Mouse (Mus musculus): ENCODE data around the gene Hmox1.

DNA sequence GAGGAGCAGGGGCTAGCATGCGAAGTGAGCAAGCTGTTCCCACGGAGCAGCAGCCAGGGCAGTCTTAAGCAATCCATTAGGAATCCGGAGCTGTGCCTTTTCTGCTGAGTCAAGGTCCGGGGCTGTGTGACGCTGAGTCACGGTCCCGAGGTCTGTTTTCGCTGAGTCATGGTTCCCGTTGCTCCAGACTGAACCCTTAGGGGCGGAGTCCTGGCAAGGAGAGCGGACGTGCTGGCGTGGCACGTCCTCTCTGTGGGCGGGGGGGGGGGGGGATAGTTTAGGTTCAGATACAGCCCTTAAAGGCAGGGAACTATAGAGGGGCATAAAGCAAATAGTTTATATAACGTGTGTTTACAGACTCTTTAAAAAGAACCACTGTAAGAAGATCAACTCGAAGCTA lies 9.6 kb upstream of the Hmox1 start:
- TF ChIP-seq CTCF (IDR thresholded peaks at IDR 0.05; ENCODE audit: borderline replicate concordance, control insufficient read depth, extremely low read depth, insufficient read depth, low read length, poor library complexity) (no peak), POLR2A (IDR thresholded peaks at IDR 0.05; ENCODE audit: control insufficient read depth, extremely low read depth, insufficient read depth, low read length, poor library complexity) (no peak)

Measured in thymus, adult 2 months (tissue).